Mouse (Mus musculus): ENCODE results near the gene Vmn1r107.
"Not testable (repeated sequence)": the region's sequence is repeated elsewhere in the genome, so short reads cannot be mapped to it uniquely, and the experiment has no call there.

Gene Vmn1r107

GRCm38 (mm10) chr7:20668618-20669017 is at the start of gene Vmn1r107:
Vmn1r107 (plus strand) TSS chr7:20668918.
- not testable (repeated sequence) for DNase-seq

GRCm38 (mm10) chr7:20703116-20703515 is 34.4 kb downstream of the Vmn1r107 start, which contains the start of gene Vmn1r111:
Vmn1r111 (minus strand) TSS chr7:20703216.
- DNase-seq = not testable (repeated sequence)

Data from right cerebral cortex, adult 18-20 months (tissue).